Mouse (Mus musculus): ENCODE data around the gene Tspan10.

DNA sequence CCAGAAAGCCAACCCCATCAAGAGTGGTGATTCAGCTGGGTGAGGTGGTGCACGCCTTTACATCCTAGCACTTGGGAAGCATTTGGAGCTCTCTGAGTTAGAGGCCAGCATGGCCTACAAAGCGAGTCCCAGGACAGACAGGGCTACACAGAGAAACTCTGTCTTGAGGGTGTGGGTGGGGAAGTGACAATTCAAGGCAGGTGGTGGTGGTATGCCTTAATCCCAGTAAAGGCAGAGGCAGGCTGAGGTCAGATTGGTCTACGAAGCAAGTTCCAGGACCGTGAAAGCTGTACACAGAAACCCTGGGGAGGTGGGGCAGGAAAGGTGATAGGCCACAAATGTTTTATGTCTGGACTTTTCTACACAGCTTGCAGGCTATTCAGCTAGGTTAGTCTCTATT, 12.5 kb downstream of the Tspan10 start:
- TF ChIP-seq CTCF (IDR thresholded peaks at IDR 0.05 in 2 of 3, conservative IDR thresholded peaks at IDR 0.05 in 1 of 3; ENCODE audit: control insufficient read depth in 1 of 3, insufficient read depth in 1 of 3, low read depth in 2 of 3, low read length in 3 of 3, poor library complexity in 1 of 3, severe bottlenecking in 1 of 3), result no peak
- TF ChIP-seq POLR2A (IDR thresholded peaks at IDR 0.05; ENCODE audit: control insufficient read depth in 1 of 2, insufficient read depth in 1 of 2, low read depth in 1 of 2, low read length in 2 of 2, poor library complexity in 1 of 2), result no peak
- TF ChIP-seq TCF12 (IDR thresholded peaks at IDR 0.05; ENCODE audit: low read depth, low read length), result no peak
- no peak for TF ChIP-seq TBP (IDR thresholded peaks at IDR 0.05; ENCODE audit: low read depth, low read length)
- no peak for TF ChIP-seq USF1 (IDR thresholded peaks at IDR 0.05; ENCODE audit: low read depth, low read length)

All from MEL (cell line).